Mouse (Mus musculus) skeletal muscle tissue, adult 2 months (tissue): ENCODE data around the gene Cstad.

Experiments
- DNase-seq: peaks from one replicate; pipeline ENCODE4 v3.0.0-alpha.2; 2012; ENCODE audit warnings: low read depth, low spot score

Gene Cstad

DNA sequence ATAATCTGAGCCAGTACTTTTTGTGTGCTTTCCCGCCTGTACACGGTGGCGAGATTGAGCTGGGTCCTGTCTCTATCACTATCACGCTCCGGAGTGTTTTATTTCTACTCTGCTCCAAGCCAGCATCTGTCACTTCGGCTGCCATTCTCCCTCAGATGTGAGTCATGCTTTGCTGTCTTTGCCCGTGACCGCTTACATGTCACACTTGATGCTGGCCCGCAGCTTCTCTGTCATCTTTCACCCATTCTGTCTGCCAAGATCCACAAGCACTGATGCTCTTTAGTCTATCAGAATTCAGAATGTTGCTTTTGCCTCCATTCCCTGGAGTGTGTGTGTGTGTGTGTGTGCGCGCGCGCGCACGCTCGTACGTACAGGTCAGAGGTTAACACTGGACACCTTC is 33.5 kb downstream of the Cstad start:
- DNase-seq = no peak

DNA sequence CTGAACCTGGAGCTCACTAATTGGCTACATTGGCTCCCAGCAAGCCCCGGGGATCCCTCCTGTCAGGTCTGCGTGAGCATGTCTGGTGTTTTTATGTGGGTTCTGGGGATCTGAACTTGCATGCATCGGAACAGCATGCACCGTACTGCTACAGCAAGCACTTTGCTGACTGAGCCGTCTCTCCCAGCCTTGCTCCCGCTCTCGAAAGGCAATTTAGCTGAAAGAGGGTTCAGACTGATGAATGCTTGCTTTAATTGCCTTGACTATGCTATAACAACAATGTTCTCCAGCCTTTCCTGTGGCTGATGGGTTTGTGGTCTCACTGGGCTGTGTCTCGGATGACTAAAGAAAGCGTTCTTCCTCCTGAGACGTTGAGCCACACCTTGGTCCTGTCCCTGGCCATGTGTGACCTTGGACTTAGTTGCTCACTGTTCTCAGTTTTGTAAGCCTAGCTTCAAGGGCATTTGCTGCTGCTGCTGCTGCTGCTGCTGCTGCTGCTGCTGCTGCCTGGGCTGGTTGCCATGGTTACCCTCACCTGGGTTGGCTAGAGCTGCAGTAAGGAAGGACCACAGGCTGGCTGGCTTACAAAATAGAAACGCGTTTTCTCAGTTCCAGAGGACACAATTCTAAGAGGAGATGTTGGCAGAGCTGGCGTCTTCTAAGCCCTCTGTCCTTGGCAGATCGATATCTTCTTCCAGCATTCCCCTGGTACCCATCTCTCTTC is 34.4 kb downstream of the Cstad start:
- no peak for DNase-seq

DNA sequence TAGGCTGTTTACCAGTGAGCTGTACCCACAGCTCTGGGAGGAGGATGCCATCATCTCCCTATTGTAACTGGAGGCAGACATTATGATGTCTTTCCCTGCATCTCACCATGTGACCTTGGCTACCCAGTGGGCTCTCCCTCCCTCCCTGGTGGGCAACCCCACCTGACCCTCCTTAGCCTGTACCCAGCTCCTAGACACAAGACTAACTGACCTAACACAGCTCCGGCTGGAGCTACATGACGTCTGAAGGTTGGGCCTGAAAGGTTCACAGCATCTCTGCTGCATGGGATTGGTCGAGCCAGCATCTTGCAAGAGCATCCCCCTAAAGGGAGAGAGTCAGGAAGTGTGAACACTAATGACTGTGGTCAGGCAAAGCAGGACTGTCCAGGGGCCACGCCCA is 35.0 kb downstream of the Cstad start:
- DNase-seq = no peak

DNA sequence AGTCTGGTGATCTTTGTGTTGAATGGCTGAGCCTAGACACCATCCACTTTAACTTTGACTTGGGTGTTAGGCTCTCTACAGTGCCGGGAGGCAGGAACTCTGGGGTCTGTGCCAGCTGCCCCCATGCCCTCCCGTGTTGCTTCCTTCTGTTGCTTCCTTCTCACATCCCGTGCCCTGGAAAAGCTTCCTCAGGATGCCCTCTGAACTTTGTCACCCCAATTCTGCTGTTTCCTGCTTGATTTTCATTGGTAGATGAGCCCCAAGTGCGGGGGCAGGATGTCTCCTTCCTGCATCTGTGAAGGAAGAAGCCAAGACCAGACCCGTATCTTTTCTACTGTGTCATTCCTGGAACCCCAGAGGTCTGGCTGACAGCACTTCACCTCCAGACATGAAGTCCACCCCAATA is 41.4 kb downstream of the Cstad start:
- DNase-seq = no peak

DNA sequence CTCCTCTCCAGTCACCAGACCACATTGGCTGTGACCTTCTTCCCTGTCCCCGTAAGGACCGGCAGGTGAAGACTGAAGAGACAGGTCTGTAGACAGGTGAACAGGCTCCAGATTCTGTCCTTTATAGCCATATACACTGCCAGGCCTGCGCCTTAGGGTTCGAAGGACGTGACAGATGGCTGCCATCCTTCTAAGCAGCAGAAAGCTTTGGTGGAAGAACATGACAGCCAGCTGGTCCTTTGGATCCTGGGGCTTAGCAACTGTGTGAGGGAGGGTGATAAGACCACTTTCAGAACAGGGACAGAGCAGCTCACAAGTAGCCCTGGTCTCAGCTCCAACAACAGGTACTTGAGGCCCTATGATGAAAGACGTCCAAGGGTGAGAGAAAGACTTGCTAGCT is 43.2 kb downstream of the Cstad start:
- no peak for DNase-seq

DNA sequence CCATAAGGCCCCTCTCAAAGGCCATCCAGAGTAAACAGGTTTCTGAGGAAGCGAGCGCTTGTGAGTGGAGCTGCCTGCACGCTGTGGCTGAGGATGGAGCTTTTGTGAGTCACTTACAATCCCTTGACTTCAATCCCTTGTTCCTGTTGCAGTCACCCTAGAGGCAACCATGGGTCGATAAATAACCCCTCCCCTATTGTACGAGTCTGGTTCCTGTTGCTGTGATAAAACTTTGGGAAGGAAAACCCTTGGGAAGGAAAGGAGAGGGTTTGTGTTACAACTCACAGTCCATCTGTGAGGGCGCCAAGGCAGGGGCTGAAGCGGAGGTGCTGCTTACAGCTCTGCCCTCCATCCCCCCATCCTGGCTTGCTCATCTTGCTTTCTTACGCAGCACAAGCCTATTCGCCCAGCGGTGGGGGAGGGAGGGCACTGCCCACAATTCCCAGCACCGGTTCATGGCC is 45.2 kb downstream of the Cstad start:
- no peak for DNase-seq

DNA sequence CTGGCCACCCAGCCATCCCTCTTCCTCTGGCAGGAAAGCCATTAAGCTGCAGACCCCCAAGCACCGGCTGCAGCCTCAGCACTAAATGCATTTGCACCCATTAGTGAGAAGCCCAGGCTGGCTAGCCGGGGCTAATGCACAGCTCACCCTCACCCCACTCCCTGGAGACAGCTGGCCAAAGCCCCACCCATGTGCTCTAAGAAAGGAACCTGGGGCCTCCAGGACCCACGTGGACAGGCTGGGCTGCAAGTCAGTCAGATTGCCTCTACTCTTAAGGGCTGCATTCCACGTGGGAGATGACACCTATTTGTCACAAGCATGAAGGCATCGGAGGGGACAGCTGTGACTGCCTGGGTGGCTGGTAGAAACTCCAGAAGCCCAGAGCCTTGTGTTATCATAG is 48.0 kb downstream of the Cstad start:
- DNase-seq = no peak

DNA sequence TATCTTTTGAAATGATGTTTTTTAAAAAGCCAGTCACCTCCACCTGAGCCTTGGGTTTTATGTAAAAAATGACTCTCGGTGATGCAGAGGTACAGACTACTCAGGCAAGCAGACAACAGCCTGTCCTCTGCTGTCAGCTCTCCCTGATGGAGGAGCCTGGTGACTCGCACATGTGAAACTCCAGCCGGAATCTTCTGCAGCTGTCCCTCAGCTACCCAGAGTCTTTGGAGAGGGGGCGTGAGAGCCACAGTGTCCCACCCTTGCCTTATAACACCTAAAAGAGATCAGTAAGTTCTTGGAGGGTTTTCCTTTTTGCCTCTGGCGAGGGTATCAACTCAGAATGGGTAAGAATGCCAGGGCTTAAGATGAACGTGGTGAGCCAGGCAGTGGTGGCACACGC is 48.6 kb downstream of the Cstad start:
- no peak for DNase-seq

DNA sequence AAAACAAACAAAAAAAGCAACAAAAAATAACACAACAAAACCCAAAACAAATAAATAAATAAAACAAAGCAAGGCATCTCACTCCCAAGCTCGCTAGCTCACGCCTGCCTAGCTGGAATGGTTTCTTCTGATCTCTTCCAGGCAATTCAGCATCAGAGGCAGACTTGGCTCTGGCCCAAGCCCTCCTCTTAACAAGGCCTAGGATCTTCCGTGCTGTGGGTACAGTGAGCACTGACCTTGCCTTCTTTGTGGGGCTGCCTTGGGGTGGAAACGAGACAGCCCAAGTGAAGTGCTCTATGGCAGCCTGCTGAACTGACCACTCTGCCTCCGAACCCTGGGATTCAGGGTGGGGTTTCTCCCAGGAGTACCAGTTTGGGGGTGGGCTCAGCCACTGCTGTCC is 52.0 kb downstream of the Cstad start:
- peak; percentile 70 for DNase-seq

DNA sequence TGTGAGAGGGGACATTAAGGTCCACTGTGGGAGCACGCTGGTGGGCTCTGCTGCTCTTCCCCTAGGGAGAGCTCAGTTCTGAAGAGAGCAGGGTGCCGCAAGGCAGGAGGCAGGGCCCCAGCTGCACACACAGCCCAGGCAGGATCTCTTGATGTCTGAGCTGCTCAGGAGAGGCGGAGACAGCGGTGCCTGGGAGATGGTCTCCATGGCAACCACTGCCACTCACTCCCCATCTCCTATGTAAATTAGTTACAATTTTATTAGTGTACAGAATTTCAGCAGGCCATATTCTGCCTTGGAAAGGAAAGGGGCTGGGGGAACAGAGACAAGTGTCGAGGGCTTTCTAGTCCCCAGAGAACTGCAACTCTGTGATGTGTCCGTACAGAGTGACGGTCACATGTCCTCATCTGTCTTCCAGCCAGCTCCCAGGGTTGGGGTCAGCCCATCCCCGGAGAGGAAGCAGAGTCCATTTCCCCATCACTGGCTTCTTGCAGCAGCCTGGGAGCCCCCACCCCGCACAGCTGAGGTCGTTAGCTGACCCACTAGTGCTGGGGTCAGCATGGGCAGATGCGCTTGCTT is 52.6 kb downstream of the Cstad start:
- DNase-seq = no peak

DNA sequence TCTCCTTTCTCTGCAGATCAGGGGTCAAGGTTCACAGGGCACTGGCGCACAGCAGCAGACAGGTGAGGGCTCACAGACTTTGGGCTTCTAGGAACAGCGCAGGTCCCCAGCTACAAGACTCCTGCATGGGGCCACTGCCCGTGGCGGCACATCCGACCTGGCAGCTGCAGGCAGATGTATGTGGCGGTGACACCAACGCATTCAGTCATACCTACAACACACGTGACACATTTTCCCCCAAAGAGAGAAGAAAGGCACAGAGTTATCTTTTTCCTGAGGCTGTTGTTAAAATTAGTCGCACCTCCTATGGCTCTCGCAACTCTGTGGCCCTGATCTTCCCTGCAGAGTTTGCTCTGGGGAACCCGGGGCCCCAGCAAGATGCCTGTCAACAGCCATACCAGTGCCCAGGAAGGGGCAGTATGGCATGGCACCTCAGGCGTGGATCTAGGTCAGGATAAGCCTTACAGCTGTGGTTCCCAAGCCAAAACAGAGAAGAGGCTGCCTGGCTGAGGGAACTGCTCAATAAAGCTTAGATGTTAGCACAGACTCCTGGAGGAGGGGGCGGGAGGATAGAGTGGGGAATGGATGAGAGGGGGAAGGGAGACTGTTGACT is 53.1 kb downstream of the Cstad start:
- no peak for DNase-seq

DNA sequence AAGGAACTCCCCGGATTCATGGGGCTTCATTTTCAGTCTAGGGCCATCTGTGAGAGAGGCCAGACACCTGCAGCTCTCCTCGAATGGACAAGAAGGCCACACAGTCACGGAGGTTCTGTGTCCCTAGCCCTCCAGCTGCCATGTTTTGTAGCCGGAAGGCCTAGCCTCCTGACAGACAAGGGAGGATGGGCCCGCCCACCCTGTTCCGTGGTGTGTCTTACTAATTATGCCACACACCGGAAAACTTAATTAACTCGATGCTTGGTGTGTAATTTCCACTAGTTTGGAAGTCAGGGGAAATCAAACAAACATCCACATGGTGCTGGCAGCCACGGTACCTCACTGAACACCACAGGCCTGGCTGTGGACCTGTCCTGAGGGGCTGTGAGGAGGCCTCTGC is 55.4 kb downstream of the Cstad start:
- no peak for DNase-seq

DNA sequence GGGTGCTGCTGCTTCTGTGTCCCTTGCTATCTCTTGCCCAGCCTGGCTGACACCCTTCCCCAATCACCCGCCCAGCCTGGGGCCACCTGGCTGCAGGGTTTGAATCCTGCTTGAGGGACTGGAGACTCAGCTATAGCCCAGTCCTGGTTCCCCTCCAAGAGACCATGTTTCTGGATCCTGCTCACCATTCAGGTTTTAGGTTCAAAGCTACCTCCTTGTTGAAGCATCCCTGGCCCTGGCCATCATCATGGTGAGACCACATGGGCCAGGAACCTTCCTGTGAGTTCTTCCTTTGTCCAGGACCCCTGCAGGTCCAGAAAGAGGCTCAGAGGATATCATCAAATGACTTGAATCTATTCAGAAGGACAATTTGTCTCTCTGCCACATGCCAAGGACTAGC is 57.0 kb downstream of the Cstad start:
- DNase-seq = no peak

DNA sequence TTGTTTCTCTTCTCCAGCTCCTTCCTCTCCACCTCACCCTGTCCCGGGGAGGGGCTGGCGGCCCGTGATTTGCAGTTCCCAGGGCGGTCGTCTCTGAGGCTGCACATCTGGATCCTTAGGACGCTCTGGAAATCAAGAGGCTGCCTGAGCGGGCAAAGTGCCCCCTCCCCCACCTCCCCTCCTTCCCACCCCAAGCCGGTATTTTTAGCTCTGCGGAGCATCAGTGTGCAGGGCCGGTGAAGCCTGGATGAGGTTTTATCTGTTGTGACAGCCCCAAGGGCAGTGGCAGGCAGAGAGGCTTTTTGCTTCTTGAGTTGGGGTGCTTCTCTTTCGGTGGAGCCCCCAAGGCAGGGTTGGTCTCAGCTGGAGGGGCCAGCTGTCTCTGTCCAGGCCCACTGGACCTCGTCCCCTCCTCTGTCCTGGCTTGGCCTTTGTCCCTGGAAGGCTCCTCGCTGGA is 57.8 kb downstream of the Cstad start:
- DNase-seq = peak; percentile 62

DNA sequence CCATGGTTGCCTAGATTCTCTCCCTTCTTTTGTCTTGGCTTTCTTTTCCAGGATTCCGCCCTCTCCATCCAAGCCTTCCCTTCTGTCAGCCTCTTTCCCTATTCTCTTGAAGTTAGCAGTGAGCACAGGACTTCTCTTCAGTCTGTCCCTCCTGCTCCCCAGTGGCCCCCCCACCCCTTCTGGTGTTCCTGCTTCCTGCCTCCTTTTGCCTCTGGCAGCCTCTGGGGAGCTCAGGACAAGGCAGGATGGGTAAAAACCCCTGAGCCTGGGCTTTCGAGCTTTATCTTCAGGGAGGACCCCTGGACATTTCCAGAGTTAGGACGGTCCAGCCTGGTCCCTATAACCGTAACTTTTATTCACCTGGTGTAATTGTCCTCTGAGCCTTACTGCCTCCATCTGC is 58.2 kb downstream of the Cstad start:
- DNase-seq = no peak

DNA sequence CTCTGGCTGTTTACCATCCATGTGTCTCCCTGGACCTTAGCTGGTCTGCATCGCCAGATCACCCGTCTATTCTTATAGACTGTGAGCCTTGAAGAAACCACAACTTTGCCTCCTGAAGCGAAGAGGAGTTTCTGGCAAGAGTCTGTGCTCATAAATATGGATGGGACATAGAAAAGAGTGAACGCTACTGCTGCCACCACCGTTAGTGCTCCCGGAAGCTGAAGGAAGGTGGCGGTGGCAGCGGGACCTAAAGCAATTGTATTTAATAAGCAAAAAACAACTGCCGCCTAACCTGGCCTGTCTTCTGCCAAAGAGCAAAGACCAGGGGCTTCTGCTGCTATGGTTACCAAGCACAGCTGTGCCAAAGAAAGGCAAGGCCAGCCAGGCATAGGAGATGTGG is 59.3 kb downstream of the Cstad start:
- DNase-seq = no peak

DNA sequence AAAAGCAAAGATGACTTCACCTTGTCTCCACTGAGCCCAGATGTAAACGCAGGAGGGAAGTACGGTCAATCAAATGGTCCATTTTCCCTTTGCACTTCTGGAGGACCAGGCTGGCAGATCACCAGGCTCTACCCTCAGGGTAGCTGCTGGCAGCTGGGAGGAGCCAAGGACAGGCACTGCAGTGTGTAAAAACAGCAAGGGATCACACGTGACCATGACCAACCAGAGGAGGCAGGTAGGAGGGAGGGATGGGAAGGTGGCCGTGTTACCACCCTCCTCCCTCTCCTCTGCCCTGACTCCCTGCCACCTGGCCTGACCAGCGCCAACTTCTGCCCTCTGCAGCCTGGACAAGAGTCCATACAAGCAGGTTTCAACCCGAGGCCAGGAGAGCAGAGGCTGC is 59.7 kb downstream of the Cstad start:
- no peak for DNase-seq

DNA sequence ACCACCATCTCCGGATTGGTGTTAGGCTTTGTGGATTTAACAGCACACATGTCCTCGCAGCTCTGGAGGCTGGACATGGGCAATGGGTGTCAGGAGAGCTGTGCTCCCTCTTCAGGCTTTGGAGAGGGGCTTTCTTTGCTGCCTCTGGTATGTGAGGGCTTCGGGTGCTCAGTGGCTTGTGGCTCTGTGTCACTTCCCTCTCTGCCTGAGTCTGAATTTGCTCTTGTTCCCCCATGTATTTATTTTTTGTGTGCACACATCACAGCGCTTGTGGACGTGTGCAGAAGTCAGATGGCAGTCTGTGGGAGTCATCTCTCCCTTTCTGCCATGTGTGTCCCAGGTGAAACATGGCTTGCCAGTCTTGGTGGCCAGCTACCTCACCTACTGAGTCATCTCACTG is 60.9 kb downstream of the Cstad start:
- DNase-seq = no peak

DNA sequence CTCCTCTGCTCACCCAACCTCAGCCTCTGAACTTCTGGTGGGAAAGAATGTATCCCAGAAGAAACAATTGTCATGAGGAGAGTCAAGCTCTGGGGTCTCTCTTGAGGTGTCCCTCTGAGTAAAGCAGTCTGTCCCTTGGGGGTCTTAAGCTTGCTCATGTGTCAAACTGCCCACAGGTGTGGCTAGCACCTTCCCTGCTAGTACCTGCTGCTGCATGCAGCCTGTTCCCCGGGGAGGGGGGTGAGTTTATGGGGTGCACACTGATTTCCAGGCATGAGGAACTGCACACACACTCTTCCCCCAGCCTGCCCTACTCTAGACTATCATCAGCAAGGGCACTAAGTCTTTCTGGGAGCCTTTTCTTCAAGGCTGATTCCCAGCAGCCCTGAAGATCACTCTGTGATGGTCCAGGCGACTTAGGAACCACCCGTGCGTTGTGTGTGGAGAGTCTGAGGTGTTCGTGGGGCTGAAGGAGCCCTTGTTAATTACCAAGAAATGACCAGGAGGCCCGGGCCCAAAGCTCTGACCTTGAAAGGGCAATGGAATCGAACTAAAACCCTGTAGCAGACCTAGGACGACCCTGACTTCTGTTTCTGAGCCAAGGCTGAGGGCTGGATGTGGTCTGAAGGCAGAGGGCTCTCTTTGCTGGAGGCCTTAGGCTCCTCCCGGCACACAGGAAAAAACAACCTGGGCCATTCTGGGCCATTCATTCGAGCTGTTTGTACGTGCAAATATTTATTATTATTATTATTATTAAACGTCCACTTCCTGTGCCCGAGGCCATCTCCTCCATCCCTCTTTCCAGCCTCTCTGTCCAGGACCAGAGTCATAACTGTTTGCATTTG is 62.1 kb downstream of the Cstad start:
- DNase-seq = no peak

DNA sequence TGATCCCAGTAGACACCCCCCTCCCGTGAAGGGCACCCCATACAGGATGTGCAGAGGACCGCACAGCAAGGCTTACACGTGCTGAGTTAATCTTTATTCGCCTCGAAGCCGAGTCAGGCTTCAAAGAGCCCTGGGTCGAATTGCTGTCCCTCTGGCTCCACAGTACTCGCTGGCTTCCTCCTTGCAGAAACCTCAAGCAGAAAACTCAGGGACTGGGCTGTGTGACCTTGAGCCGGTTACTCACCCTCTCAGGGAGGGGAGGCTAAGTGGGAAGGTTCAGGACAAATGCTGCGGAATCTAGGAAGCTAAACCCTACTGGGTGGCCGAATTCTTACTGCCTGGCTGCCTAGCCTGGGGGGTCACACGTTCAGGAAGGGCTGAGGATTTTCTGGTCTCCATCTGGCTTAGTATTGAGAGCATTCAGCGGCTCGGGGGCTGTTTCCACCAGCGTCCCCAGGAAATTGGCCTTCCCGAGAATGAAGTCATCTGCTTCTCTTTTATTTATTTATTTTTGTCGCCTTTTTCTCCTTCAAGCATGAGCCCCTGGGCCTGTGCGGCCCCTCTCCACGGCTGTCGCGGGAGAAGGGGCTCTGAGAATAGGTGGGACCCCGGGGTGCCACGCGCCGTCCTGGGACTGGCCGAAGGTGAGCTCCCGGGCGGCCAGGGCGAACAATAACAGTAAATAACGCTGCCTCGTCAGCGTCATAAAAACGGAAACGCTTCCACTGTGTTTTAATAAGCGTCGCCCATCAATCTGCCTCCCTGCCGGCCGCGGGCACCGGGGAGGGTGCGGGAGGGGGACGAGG is 63.0 kb downstream of the Cstad start:
- peak; percentile 40 for DNase-seq

DNA sequence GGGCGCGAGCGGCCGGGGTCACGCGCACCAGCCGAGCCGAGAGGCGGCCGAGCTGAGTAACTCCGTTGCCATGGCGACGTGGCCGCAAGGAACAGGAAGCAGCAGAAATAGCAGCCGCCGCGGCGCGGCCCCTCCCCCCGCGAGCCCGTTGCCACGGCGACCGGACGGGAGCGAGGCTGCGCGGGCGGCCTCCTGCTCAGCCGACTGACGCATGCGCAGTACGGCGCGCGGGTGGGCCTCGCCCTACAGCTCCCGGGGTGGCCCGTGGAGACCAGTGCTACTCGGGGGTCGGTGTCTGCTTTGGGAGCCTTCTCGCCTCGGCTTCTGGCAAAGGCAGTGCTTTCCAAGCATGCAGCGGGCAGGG is 63.6 kb downstream of the Cstad start:
- DNase-seq = peak; percentile 99
